Mouse (Mus musculus) CH12.LX (cell line): ENCODE results near the gene Pitx1.

Experiments used
- CTCF ChIP-seq, 2 experiments: IDR thresholded peaks in 1 of 2; conservative IDR thresholded peaks in 1 of 2; 2 replicates each; pipeline ENCODE4 v1.5.1; 2011 to 2012; ENCODE audit warnings: low read depth in 2 of 2, low read length in 2 of 2, improper control_type of control experiment in 1 of 2, inconsistent platforms in 1 of 2, mild to moderate bottlenecking in 1 of 2, moderate library complexity in 1 of 2
- E2F4 ChIP-seq: IDR thresholded peaks from 2 replicates; pipeline ENCODE4 v1.6.1; 2011; ENCODE audit warnings: low read depth, low read length, improper control_type of control experiment; ENCODE audit not compliant: insufficient replicate concordance
- HCFC1 ChIP-seq: IDR thresholded peaks from 2 replicates; pipeline ENCODE4 v1.6.1; 2012; ENCODE audit warnings: low read depth, mild to moderate bottlenecking, inconsistent platforms, low read length, improper control_type of control experiment
- KAT2A ChIP-seq: IDR thresholded peaks from 2 replicates; pipeline ENCODE4 v1.6.1; 2012; ENCODE audit warnings: low read length, improper control_type of control experiment, inconsistent platforms; ENCODE audit not compliant: insufficient replicate concordance
- MEF2A ChIP-seq: IDR thresholded peaks from 2 replicates; pipeline ENCODE4 v1.6.1; 2014; ENCODE audit warnings: low read depth, mild to moderate bottlenecking, inconsistent platforms, low read length, improper control_type of control experiment, borderline replicate concordance
- NELFE ChIP-seq: IDR thresholded peaks from 2 replicates; pipeline ENCODE4 v1.6.1; 2011; ENCODE audit warnings: low read depth, low read length, improper control_type of control experiment
- POLR2A ChIP-seq: IDR thresholded peaks from 2 replicates; pipeline ENCODE4 v1.6.1; 2011; ENCODE audit warnings: low read depth, mild to moderate bottlenecking, improper control_type of control experiment, low read length
- ZNF384 ChIP-seq: IDR thresholded peaks from 2 replicates; pipeline ENCODE4 v1.6.1; 2012; ENCODE audit warnings: low read depth, low read length, improper control_type of control experiment, inconsistent platforms

DNA sequence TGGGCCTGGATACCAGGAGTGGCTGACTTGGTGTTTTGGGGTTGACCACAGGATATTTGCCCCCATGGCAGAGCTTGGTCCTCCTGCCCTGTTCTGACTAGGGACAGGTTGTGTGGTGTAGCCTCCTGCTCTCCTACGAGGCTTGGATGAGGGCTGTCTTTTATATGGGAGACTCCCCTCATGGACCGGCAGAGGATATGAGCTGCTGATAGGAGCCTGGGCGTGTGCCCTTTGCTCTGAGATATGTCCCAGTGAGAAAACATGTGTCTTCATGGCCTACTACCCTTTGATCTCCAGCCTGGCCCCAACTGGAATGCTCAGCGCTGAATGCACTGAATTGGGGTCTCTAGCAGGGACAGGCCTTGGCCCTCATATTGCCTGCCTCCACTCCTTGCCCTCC is 42.4 kb upstream of the Pitx1 start:
- TF ChIP-seq KAT2A, result no peak
- no peak for TF ChIP-seq NELFE
- no peak for TF ChIP-seq ZNF384
- no peak for TF ChIP-seq E2F4
- no peak for TF ChIP-seq POLR2A
- TF ChIP-seq MEF2A, result no peak
- TF ChIP-seq CTCF (conservative IDR thresholded peaks at IDR 0.05 in 1 of 2, IDR thresholded peaks at IDR 0.05 in 1 of 2; ENCODE audit: low read depth in 2 of 2, low read length in 2 of 2), result no peak
- TF ChIP-seq HCFC1, result no peak
